8 mouse cellular contexts compared by ENCODE assay signal in the genomic region with DNA sequence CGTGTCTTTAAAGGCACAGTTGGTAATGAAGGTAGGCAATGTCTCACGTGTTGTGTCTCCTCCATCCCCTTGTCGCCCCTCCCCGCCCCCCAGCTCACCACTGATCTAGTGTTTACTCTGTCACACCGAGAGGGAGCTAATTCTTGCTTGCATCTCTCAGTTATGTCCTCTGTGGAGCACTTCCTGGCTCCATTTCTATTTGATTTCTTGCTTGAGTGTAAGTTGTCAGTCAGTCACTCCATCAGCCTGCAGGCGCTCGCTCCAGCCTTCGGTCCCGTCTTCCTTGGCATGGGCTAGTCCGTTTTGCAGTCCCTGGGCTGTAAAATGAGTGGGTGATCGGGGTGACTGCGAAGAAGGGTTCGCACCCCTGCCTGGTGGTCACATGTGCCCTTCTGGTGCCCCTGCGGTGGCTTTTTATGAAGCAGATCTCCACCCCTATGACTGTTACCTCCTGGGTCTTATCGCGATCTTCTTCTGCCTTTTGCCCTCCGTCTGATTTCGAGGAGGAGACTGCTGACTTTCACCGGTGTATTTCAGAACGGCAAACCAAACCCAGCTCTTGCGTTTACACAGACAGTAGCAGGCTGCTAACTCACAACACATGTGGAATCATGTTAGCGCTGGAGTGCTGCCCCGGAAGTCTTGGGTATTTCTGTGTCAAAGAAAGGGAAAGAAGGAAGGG. TPM values are rescaled to one million over a fixed set of nuclear protein-coding genes. Genes with fewer than 3 reads are reported as not detected.
DNase-seq lines count a peak whose midpoint lies in the region; ATAC-seq and TF ChIP-seq lines count a peak whose summit lies in the region.

No protein-coding gene starts in this region.

- peak in 1 of 2 experiments; percentile 13 for DNase-seq in left cerebral cortex, adult 2 months (ENCODE audit: extremely low spot score in 1 of 2, low spot score in 2 of 2)
- no peak for DNase-seq in left cerebral cortex, adult 11 months (ENCODE audit: low spot score)
- DNase-seq in ZHBTc4 (ENCODE audit: low read depth, low spot score) = peak; percentile 23
- no peak for DNase-seq in liver, embryonic 13.5 days
- DNase-seq in naive thymus-derived CD4-positive, alpha-beta T cell, adult 2 months (ENCODE audit: low read depth) = peak; percentile 80
- DNase-seq in layer of hippocampus, postnatal 25 days (ENCODE audit: extremely low spot score in 1 of 2, low spot score in 1 of 2) = no peak
- no peak for DNase-seq in right cerebral cortex, postnatal 10 days (ENCODE audit: low spot score in 2 of 2)

- 1% methylated on average over 23 of the region's 23 CpGs for WGBS in liver, embryonic 13.5 days (ENCODE audit: insufficient replicate concordance)

- H3K36me3 ChIP-seq in liver, embryonic 13.5 days = no peaks in the 10 kb centered on the region

- no peak overlapping the region for H3K27ac ChIP-seq in left cerebral cortex, adult 2 months
- H3K27ac ChIP-seq in liver, embryonic 13.5 days = no peak overlapping the region

- peak; percentile 58 for ATAC-seq in granulocyte monocyte progenitor cell, adult 5-6 weeks (replicated peaks; ENCODE audit: poor library complexity, severe bottlenecking)
- no peak for ATAC-seq in liver, embryonic 13.5 days (ENCODE audit: low read depth)

- H3K4me2 ChIP-seq in liver, embryonic 13.5 days = peak overlapping the region; percentile 65

- H3K9ac ChIP-seq in liver, embryonic 13.5 days = no peak overlapping the region

- peak overlapping the region; percentile 49 for H3K4me3 ChIP-seq in left cerebral cortex, adult 2 months
- peak overlapping the region; percentile 39 for H3K4me3 ChIP-seq in liver, embryonic 13.5 days (replicated peaks)

- H3K4me1 ChIP-seq in liver, embryonic 13.5 days (replicated peaks) = peaks cover 16% of the 10 kb centered on the region

- H3K9me3 ChIP-seq in liver, embryonic 13.5 days (replicated peaks) = no peaks in the 10 kb centered on the region

- TF ChIP-seq CTCF in left cerebral cortex, adult 2 months (IDR thresholded peaks at IDR 0.05) = no peak

- peaks cover 47% of the 10 kb centered on the region for H3K27me3 ChIP-seq in liver, embryonic 13.5 days

- intact Hi-C loops in left cerebral cortex, adult 2 months (cut with DNase I) = loop anchor here (5.0 kb wide), 1 partner anchor 104 kb away; no protein-coding TSS in a partner anchor

RNA-seq across cellular contexts. Expression of gene Pou2f1, which starts 45.9 kb away (rescaled TPM):
- 10 to 100 TPM; 18.0 to 22.8 TPM for total RNA-seq in left cerebral cortex, adult 2 months (2021)
- 20.4 and 31.4 TPM in 2 replicates for total RNA-seq in granulocyte monocyte progenitor cell, adult 5-6 weeks (2014; fragmentation: Nextera tagmentation)
- total RNA-seq in granulocyte monocyte progenitor cell, adult 5-6 weeks (2017) = 12.7 and 20.3 TPM in 2 replicates
- 4.3 and 5.5 TPM in 2 replicates for polyA plus RNA-seq in liver, embryonic 13.5 days (2015; fragmentation: Nextera tagmentation; extraction: Ambion mirVana)
- total RNA-seq in layer of hippocampus, postnatal 25 days (2021) = 10 to 100 TPM; 14.5 to 21.8 TPM

Comparison
In these comparisons a context has a peak if more than half of its experiments do, and no peak if none do; other contexts are left out.
1. DNase-seq: peak in ZHBTc4 (single experiment) and naive thymus-derived CD4-positive, alpha-beta T cell, adult 2 months (single experiment); none in left cerebral cortex, adult 11 months (single experiment), liver, embryonic 13.5 days (single experiment), layer of hippocampus, postnatal 25 days (0 of 2) and right cerebral cortex, postnatal 10 days (0 of 2).